Mouse (Mus musculus) heart, postnatal 0 days (tissue): ENCODE data around the gene Snhg11. TPM values are rescaled to one million over a fixed set of nuclear protein-coding genes. Genes with fewer than 3 reads are reported as not detected.

Experiments used
- ATAC-seq: fragments of 200-750 bp; cut with Nextera tagmentation; 2 replicates; pipeline ENCODE4 v1.8.0; 2017; ENCODE audit warnings: low read depth, moderate number of reproducible peaks, moderate library complexity; ENCODE audit not compliant: insufficient read depth
- DNase-seq: peaks from one replicate; pipeline ENCODE4 v3.0.0-alpha.2; 2016; ENCODE audit warnings: low spot score
- H3K27ac ChIP-seq: fragments of 300-500 bp; sonication (generic); 2 replicates; pipeline ENCODE4 v1.5.1; 2014; ENCODE audit warnings: low read depth, mild to moderate bottlenecking
- H3K27me3 ChIP-seq: fragments of 300-500 bp; sonication (generic); 2 replicates; pipeline ENCODE4 v1.6.1; 2014; ENCODE audit warnings: low read length, mixed read lengths; ENCODE audit not compliant: control insufficient read depth, insufficient read depth
- H3K36me3 ChIP-seq: fragments of 300-500 bp; sonication (generic); replicated peaks from 2 replicates; pipeline ENCODE4 v1.6.1; 2014; ENCODE audit warnings: low read length, mixed read lengths; ENCODE audit not compliant: control insufficient read depth, insufficient read depth
- H3K4me1 ChIP-seq: fragments of 300-500 bp; sonication (generic); 2 replicates; pipeline ENCODE4 v1.6.1; 2014; ENCODE audit warnings: antibody characterized with exemption; ENCODE audit not compliant: control insufficient read depth, insufficient read depth
- H3K4me2 ChIP-seq: fragments of 300-500 bp; sonication (generic); 2 replicates; pipeline ENCODE4 v1.6.1; 2014; ENCODE audit warnings: low read depth, mild to moderate bottlenecking, low read length, moderate library complexity
- H3K4me3 ChIP-seq: fragments of 300-500 bp; sonication (generic); 2 replicates; pipeline ENCODE4 v1.5.1; 2014; ENCODE audit warnings: low read depth, low read length
- H3K9ac ChIP-seq: fragments of 300-500 bp; sonication (generic); replicated peaks from 2 replicates; pipeline ENCODE4 v1.6.1; 2014; ENCODE audit warnings: low read depth, low read length, mixed read lengths
- H3K9me3 ChIP-seq: fragments of 300-500 bp; sonication (generic); replicated peaks from 2 replicates; pipeline ENCODE4 v1.6.1; 2016; ENCODE audit warnings: low read length; ENCODE audit not compliant: control insufficient read depth
- CTCF ChIP-seq: IDR thresholded peaks from 2 replicates; pipeline ENCODE4 v1.5.1; 2016; ENCODE audit warnings: antibody characterized with exemption, control low read depth, low read depth
- EP300 ChIP-seq: IDR thresholded peaks from 2 replicates; pipeline ENCODE4 v1.6.1; 2016; ENCODE audit warnings: antibody characterized with exemption, low read depth
- WGBS: fragments of 180-500 bp; shearing (Covaris S2); extraction: QIAGEN DNeasy Blood & Tissue Kit; methylation state at CpG from one replicate; pipeline ENCODE4 v1.1.7; 2014; 5-methylcytosine and 5-hydroxymethylcytosine counted together
- polyA plus RNA-seq: library from polyadenylated mRNA; unstranded; fragments of >200 nt; fragmentation: Nextera tagmentation; extraction: Ambion mirVana; gene quantifications from 2 replicates; pipeline ENCODE4 v1.2.1, GENCODE M21; 2015
- total RNA-seq: library from RNA; depleted of rRNA; stranded (reverse); fragments of >200 nt; gene quantifications from 2 replicates; pipeline ENCODE4 v1.2.3, GENCODE M21; 2014; ENCODE audit warnings: low replicate concordance

Gene Snhg11
- total and polyA plus RNA-seq, 2 experiments from 2014 or later, result 0.18 to 0.76 TPM

DNA sequence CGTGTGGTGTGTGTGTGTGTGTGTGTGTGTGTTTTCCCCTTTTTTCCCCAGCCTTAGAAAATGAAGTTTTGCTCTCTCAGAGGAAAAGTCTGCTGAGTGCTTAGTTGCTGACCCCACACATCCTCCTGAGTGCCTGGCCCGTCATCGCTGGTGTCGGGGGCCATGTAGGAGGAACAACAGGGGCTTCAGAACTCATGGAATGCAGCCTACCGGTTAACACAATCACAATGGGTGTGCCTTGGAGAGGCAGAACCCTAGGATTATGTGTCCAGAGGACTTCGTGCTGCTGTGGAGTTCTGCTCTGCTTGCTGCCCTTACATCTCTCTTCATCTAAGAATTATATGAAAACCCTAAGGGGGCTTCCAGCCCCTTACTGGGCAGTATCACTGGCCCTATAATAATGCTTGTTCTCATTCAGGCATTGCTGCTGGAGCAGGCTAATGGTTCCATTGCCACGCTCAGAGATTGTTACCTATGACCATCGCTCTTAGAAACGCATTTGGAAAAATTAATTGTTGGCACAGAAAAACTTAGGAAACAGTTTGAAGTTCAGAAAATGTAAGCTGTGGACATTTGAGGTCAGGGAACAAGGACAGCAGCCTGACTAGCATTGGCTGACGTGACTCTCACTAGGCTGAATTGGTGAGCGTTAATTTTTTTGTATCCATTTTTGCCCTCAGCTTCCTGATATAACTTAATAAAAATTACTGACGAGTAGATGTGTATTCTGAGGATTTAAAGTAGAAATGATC, 10.2 kb upstream of the Snhg11 start:
- no peak overlapping the region for H3K4me3 ChIP-seq
- no peak overlapping the region for H3K9ac ChIP-seq
- no peaks in the 10 kb centered on the region for H3K27me3 ChIP-seq
- H3K27ac ChIP-seq, result no peak overlapping the region
- 67% methylated on average over 12 of the region's 12 CpGs for whole genome bisulfite sequencing
- no peak overlapping the region for H3K4me2 ChIP-seq
- H3K9me3 ChIP-seq, result no peaks in the 10 kb centered on the region
- ATAC-seq (no peak), DNase-seq (no peak)
- H3K4me1 ChIP-seq, result peaks cover 7% of the 10 kb centered on the region; the same call in 1 of the 2 replicates
- peaks cover 1% of the 10 kb centered on the region; the same call in 1 of the 2 replicates for H3K36me3 ChIP-seq
- TF ChIP-seq EP300, result no peak
- TF ChIP-seq CTCF, result no peak

DNA sequence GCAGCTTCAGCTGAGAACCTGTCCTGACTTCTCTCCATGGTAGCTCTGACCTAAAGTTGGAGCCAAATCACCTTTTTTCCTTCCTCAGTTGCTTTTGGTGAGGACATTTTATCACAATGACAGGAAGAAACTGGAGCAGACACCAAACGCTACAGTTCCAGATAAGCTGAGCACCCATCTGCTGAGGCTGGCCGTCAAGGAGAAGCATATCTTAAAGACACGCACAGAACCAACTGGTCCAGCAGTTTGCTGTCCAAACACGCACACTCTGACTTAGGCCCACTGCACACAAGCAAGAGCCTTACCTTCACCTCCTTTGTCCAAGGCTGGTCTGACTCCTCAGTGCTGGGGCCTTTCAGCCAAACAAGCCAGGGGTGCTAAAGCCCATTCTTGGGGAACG, 7.8 kb upstream of the Snhg11 start:
- Histone ChIP-seq H3K36me3 (no peaks in the 10 kb centered on the region), H3K4me2 (no peak overlapping the region), H3K4me3 (no peak overlapping the region), H3K27me3 (no peaks in the 10 kb centered on the region), H3K27ac (no peak overlapping the region), H3K4me1 (no peaks in the 10 kb centered on the region), H3K9ac (no peak overlapping the region), H3K9me3 (no peaks in the 10 kb centered on the region)
- 63% methylated on average over 5 of the region's 5 CpGs for WGBS
- ATAC-seq (no peak), DNase-seq (no peak)
- TF ChIP-seq CTCF, result no peak
- no peak for TF ChIP-seq EP300

DNA sequence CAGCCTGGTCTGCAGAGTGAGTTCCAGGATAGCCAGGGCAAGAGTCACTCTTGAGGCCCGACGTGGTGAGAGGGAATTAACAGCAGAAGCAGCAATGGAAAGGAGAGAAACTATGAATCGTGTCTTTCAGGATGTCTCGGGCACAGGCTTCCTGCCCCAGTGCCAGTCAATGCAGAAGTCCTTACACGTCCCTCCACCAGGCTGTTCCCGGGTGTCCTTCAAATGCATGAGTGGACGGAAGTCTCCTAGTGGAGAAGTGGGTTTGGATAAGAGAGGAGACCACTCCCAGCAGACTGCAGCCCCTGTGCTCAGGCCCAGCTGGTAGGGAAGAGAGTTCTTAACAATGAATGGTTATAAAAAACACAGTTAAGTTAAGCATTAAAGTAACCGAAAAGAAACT, 7.1 kb upstream of the Snhg11 start:
- WGBS, result 83% methylated on average over 8 of the region's 8 CpGs
- H3K9ac ChIP-seq, result no peak overlapping the region
- H3K27ac ChIP-seq, result no peak overlapping the region
- no peak for DNase-seq
- H3K4me2 ChIP-seq, result no peak overlapping the region
- no peaks in the 10 kb centered on the region for H3K36me3 ChIP-seq
- no peaks in the 10 kb centered on the region for H3K4me1 ChIP-seq
- no peak overlapping the region for H3K4me3 ChIP-seq
- H3K27me3 ChIP-seq, result no peaks in the 10 kb centered on the region
- ATAC-seq, result no peak
- no peaks in the 10 kb centered on the region for H3K9me3 ChIP-seq
- no peak for TF ChIP-seq CTCF
- TF ChIP-seq EP300, result no peak

DNA sequence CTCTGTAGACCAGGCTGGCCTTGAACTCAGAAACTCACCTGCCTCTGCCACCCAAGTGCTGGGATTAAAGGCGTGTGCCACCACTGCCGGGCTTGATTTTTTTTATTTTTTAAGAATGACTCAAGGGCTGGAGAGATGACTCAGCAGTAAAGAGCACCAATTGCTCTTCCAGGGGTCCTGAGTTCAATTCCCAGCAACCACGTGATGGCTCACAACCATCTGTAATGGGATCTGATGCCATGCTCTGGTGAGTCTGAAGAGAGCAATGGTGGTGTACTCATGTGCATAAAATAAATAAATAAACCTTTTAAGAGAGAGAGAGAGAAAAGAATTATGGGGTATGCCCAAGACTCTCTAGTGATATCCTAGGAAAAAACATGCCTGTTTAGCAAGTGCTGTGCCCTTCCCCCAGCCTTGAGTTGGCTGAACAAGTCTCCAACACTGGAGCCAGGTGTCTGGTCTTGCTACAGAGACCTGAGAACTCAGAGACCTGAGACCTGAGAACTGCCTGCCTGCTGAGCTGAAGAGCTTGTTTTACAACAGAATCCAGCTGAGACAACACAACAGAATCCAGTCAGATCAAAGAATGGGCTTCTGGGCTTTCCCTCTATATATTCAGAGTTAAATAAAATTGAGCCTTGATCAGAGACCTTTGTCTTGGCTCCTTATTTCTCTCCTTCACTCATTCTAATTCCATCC, 5.8 kb upstream of the Snhg11 start:
- no peak for DNase-seq
- WGBS, result 81% methylated on average over 3 of the region's 3 CpGs
- H3K4me2 ChIP-seq, result no peak overlapping the region
- no peak overlapping the region for H3K4me3 ChIP-seq
- H3K27me3 ChIP-seq, result peaks cover 10% of the 10 kb centered on the region
- H3K27ac ChIP-seq, result no peak overlapping the region
- TF ChIP-seq CTCF (no peak), EP300 (no peak)
- no peak for ATAC-seq
- no peaks in the 10 kb centered on the region for H3K9me3 ChIP-seq
- no peak overlapping the region for H3K9ac ChIP-seq
- no peaks in the 10 kb centered on the region for H3K36me3 ChIP-seq
- H3K4me1 ChIP-seq, result no peaks in the 10 kb centered on the region

DNA sequence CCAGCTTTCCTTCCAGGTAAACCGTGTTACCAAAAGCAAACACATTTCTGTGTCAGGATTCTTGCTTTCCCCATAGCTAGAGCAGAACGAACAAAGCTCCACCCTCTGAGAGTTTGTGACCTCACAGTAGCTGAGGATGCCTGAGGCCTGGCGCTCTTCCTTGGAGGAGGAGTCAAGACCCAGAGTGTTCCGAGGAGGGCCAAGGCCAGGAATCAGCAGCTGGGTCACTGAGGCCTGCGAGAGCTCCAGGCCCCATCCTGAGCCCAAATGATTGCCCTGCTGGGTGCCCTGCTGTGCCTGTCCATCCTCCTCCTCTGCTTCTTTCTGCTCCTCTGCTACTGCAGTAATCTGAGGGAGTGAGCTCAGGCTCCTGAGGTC, 5.3 kb upstream of the Snhg11 start:
- H3K9me3 ChIP-seq, result no peaks in the 10 kb centered on the region
- H3K4me2 ChIP-seq, result no peak overlapping the region
- DNase-seq (no peak), ATAC-seq (no peak)
- H3K4me3 ChIP-seq, result no peak overlapping the region
- H3K9ac ChIP-seq, result no peak overlapping the region
- no peak for TF ChIP-seq EP300
- no peak for TF ChIP-seq CTCF
- 18% methylated on average over 5 of the region's 5 CpGs for WGBS
- H3K4me1 ChIP-seq, result no peaks in the 10 kb centered on the region
- no peaks in the 10 kb centered on the region for H3K36me3 ChIP-seq
- peaks cover 15% of the 10 kb centered on the region for H3K27me3 ChIP-seq
- no peak overlapping the region for H3K27ac ChIP-seq
